Mouse (Mus musculus): ENCODE measurements around the gene Gm45208.

DNA sequence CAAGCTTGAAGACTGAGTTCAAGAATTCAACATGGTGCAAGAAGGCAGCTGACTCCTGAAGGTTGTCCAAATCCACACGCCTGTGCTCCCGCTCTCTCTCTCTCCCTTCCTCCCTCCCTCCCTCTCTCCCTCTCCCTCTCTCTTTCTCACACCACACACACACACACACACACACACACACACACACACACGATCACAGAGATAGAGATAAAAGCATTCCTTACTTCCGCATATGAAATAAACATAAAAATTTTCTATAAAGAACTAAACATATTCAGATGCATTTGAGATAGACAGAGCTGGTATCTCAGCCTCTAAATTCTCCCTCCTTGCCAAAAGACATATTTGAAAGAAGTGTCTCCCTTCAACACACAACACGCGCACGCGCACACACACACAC, 23.4 kb downstream of the Gm45208 start:
- TF ChIP-seq CTCF (IDR thresholded peaks at IDR 0.05; ENCODE audit: borderline replicate concordance, insufficient read depth, low read length) = no peak
- TF ChIP-seq POLR2A (IDR thresholded peaks at IDR 0.05; ENCODE audit: low read depth, low read length) = no peak
